Mouse (Mus musculus): ENCODE data around the gene Ndufc1. TPM values are rescaled to one million over a fixed set of nuclear protein-coding genes. Genes with fewer than 3 reads are reported as not detected.

Ndufc1 gene
- polyA plus RNA-seq (2012; rRNA removed), result 195 and 201 TPM in 2 replicates

GRCm38 (mm10) chr3:51408561-51409183, at the start of gene Ndufc1:
Gene Ndufc1, minus strand, starts transcription at chr3:51408988.

GRCm38 (mm10) chr3:51415098-51416072, 6.6 kb upstream of the Ndufc1 start, which contains the start of gene Naa15:
Gene Naa15, plus strand, starts transcription at chr3:51415148.

GRCm38 (mm10) chr3:51396219-51397068, 12.3 kb downstream of the Ndufc1 start, which contains the start of gene Mgarp:
Gene Mgarp, minus strand, starts transcription at chr3:51396738.

Other genes starting within 250 kb of the Ndufc1 start
- gene Noct, start 184.5 kb downstream of the Ndufc1 start, polyA plus RNA-seq (2012; rRNA removed), result 10.8 TPM in 2 replicates
- 16.7 and 17.6 TPM in 2 replicates for gene Elf2, start 68.3 kb downstream of the Ndufc1 start, polyA plus RNA-seq (2012; rRNA removed)
- 0.99 and 1.1 TPM in 2 replicates for gene Mgarp, start 12.2 kb downstream of the Ndufc1 start, polyA plus RNA-seq (2012; rRNA removed)
- 7.7 and 8.4 TPM in 2 replicates for gene Naa15, start 6.2 kb upstream of the Ndufc1 start, polyA plus RNA-seq (2012; rRNA removed)
- gene Rab33b, start 74.9 kb upstream of the Ndufc1 start, polyA plus RNA-seq (2012; rRNA removed), result 2.8 and 3.9 TPM in 2 replicates
- 1.9 and 2.3 TPM in 2 replicates for gene Setd7, start 151.9 kb upstream of the Ndufc1 start, polyA plus RNA-seq (2012; rRNA removed)

Measured in liver, embryonic 18 days (tissue).